Mouse (Mus musculus) neural tube, embryonic 15.5 days (tissue): ENCODE data around the gene Map4k2. TPM values are rescaled to one million over a fixed set of nuclear protein-coding genes. Genes with fewer than 3 reads are reported as not detected.

Source experiments
- ATAC-seq: fragments of 200-750 bp; cut with Nextera tagmentation; 2 replicates; pipeline ENCODE4 v1.8.0; 2017; ENCODE audit warnings: mild to moderate bottlenecking, moderate TSS enrichment, moderate library complexity; ENCODE audit not compliant: low FRiP score
- H3K27ac ChIP-seq: fragments of 300-500 bp; sonication (generic); replicated peaks from 2 replicates; pipeline ENCODE4 v1.5.1; 2015; ENCODE audit warnings: mild to moderate bottlenecking, inconsistent platforms
- H3K27me3 ChIP-seq: fragments of 300-500 bp; sonication (generic); replicated peaks from 2 replicates; pipeline ENCODE4 v1.6.1; 2015; ENCODE audit warnings: inconsistent platforms
- H3K36me3 ChIP-seq: fragments of 300-500 bp; sonication (generic); 2 replicates; pipeline ENCODE4 v1.6.1; 2015; ENCODE audit warnings: inconsistent platforms
- H3K4me1 ChIP-seq: fragments of 300-500 bp; sonication (generic); 2 replicates; pipeline ENCODE4 v1.6.1; 2015; ENCODE audit warnings: inconsistent platforms
- H3K4me2 ChIP-seq: fragments of 300-500 bp; sonication (generic); 2 replicates; pipeline ENCODE4 v1.6.1; 2015; ENCODE audit warnings: inconsistent platforms, mild to moderate bottlenecking, moderate library complexity
- H3K4me3 ChIP-seq: fragments of 300-500 bp; sonication (generic); replicated peaks from 2 replicates; pipeline ENCODE4 v1.5.1; 2015; ENCODE audit warnings: mild to moderate bottlenecking, inconsistent platforms
- H3K9ac ChIP-seq: fragments of 300-500 bp; sonication (generic); replicated peaks from 2 replicates; pipeline ENCODE4 v1.6.1; 2015; ENCODE audit warnings: mild to moderate bottlenecking, inconsistent platforms
- H3K9me3 ChIP-seq: fragments of 300-500 bp; sonication (generic); replicated peaks from 2 replicates; pipeline ENCODE4 v1.6.1; 2016; ENCODE audit warnings: inconsistent platforms
- WGBS: fragments of 180-500 bp; shearing (Covaris S2); methylation state at CpG from one replicate; pipeline ENCODE4 v1.1.7; 2015; ENCODE audit warnings: mixed read lengths; 5-methylcytosine and 5-hydroxymethylcytosine counted together
- microRNA-seq: library from miRNA; unstranded; fragments of <30 nt; microRNA quantifications from one replicate; pipeline ENCODE4, GENCODE M21; 2017
- polyA plus RNA-seq: library from polyadenylated mRNA; unstranded; fragments of >200 nt; fragmentation: Nextera tagmentation; extraction: Ambion mirVana; gene quantifications from 2 replicates; pipeline ENCODE4 v1.2.1, GENCODE M21; 2015

Map4k2 gene
- polyA plus RNA-seq, 1 experiment from 2014 or later: 21.9 TPM

- peaks cover 44% of the 10 kb centered on the region for H3K4me1 ChIP-seq
- H3K27me3 ChIP-seq: peaks cover 16% of the 10 kb centered on the region; the same call in 1 of the 2 replicates
- H3K4me3 ChIP-seq: peak overlapping the region; percentile 63
- no peaks in the 10 kb centered on the region for H3K36me3 ChIP-seq
- peak overlapping the region; percentile 66 for H3K9ac ChIP-seq
- H3K9me3 ChIP-seq: no peaks in the 10 kb centered on the region
- WGBS: 1% methylated on average over 39 of the region's 39 CpGs
- H3K27ac ChIP-seq: peak overlapping the region; percentile 84
- H3K4me2 ChIP-seq: peak overlapping the region; percentile 98
- ATAC-seq: peak; percentile 74
Measured at GRCm38 (mm10) chr19:6398447-6399284, 57.7 kb downstream of the Map4k2 start.

DNA sequence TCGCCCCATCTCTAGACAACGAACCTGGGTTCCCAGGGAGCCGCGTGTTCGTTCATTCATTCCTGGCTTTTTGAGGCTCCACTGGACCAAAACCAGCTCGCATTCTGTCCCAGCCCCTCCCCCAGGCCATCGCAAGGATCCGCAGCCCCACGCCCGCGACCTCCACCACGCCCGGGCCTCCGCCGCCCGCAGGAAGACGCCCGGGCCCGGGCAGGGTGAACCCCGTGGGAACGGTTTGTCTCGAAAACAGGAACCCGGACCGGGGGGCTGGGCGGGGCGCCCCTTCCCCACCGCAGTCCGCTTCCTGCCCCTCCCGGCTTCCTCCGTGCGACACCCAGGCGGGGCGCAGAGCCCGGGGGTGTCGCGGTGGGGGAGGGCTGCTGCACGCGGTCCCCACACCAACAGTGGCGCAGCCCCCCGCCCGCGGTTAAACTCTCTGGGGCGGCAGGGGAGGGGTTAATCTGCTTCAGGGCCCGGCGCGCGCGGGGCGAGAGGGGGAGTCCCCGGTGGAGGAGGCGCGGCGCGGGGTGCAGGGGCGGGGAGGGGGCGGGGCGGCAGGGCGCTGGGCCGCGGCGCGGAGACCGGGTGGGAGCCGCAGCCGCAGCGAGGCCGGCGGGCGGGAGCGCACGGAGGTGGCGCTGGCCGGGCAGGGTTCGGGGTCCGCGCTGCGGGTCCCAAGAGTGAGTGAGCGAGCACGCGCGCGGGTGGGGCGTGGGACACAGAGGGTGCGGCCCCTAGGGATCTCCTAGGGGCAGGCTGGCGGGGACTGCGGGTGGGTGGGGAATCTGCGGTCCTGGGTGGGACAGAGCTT lies 58.6 kb downstream of the Map4k2 start, which contains the start of gene Rasgrp2:
TSS of gene Rasgrp2 (plus strand) at position 56 of the 811 bp plus-strand sequence.
- Histone ChIP-seq H3K4me3 (peak within 1 kb of the TSS; percentile 63), H3K9me3 (no peaks in the 10 kb centered on the region), H3K4me1 (peaks cover 44% of the 10 kb centered on the region), H3K9ac (peak within 1 kb of the TSS; percentile 66), H3K36me3 (peaks cover under 1% of the 10 kb centered on the region; the same call in 1 of the 2 replicates), H3K27me3 (peaks cover 19% of the 10 kb centered on the region; the same call in 1 of the 2 replicates), H3K4me2 (peak within 1 kb of the TSS; percentile 98), H3K27ac (peak within 1 kb of the TSS; percentile 84)
- under 1% methylated on average over 62 of the region's 87 CpGs for WGBS
- ATAC-seq: peak; percentile 48

DNA sequence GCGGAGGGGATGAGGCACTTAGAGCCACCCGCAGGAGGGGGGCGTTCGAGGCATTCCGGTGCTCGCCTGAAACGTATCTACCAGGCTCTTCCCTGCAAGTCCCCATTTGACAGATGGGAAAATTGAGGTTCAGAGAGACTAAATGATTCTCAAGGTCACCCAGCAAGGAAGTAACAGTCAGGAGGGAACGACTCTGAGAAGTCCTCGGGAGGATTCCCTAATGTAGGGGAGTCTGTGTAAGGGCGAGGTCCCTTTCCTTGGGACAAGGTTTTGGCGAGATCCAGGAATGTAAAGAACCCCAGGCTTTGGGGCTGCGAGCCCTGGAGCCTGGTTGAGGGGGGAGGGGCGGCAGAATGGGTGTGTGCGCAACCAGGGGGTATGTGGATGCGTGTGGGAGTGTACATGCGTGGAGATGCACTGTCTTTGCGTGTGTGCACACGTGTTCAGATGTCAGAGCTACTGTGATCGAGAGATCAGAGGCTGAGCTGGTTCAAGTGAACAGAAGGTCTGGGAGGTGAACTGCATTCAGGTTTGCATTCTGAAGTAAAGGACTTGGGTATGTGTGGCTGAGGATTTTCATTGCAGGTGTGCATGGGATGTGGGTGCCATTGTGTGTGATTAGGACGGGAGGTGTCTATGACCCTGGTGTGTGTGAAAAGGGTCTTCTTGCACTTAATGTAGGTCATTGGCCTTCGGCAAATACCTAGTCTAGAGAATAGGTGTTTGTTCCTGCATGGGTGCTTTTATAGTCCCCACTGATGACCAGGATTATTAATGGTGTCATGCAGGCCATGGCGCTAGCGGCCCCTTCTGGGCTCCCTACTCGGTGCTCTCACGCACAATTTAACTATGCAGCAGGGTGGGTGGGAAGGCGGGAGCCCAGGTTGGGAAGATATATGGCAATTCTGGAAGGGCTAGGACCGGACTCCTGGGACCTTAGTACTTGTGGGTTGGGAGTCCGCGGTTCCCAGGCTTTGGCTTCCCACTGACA lies 59.5 kb downstream of the Map4k2 start:
- Histone ChIP-seq H3K4me3 (peak overlapping the region; percentile 63), H3K27ac (peak overlapping the region; percentile 84), H3K9me3 (no peaks in the 10 kb centered on the region), H3K4me1 (peaks cover 44% of the 10 kb centered on the region), H3K4me2 (peak overlapping the region; percentile 98), H3K36me3 (peaks cover 6% of the 10 kb centered on the region; the same call in 1 of the 2 replicates), H3K27me3 (peaks cover 19% of the 10 kb centered on the region; the same call in 1 of the 2 replicates), H3K9ac (peak overlapping the region; percentile 66)
- WGBS: 1% methylated on average over 29 of the region's 29 CpGs
- peak; percentile 25 for ATAC-seq

DNA sequence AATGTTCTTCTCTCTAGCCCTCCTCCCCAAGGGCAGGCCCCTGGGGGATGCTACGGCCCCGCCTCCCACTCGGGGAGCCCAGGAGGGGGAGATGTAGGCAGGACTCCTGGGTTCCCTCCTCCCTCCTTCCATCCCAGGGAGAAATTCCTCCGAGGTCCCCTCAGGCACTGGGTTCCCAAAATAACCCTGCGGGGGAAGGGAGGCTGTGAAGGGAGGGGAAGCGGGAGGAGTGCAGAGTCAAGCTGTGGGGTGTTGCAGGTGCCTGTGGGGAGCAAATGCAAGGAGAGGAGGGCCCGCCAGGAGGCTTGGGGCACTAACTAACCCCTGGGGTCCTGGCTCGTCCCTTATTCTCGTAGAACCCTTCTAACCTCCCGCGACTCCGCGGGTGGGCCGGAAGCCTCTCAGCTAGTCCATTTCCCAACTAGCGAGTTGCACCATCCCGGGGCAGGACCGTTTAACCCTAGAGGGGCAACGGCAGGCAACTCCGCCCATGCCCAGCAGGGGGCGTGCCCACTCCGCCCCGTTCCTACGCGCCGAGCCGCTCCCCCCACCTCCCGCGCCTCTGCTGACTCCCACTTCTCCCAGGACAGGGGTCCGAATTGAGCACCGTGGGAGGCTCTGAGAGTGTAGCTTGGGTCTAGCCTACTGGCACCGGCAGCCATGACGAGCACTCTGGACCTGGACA lies 60.3 kb downstream of the Map4k2 start:
- WGBS: 1% methylated on average over 32 of the region's 32 CpGs
- H3K4me1 ChIP-seq: peaks cover 44% of the 10 kb centered on the region
- no peaks in the 10 kb centered on the region for H3K9me3 ChIP-seq
- peaks cover 6% of the 10 kb centered on the region; the same call in 1 of the 2 replicates for H3K36me3 ChIP-seq
- H3K27me3 ChIP-seq: peaks cover 19% of the 10 kb centered on the region; the same call in 1 of the 2 replicates
- peak overlapping the region; percentile 63 for H3K4me3 ChIP-seq
- H3K9ac ChIP-seq: peak overlapping the region; percentile 42
- H3K27ac ChIP-seq: no peak overlapping the region
- H3K4me2 ChIP-seq: peak overlapping the region; percentile 98
- no peak for ATAC-seq

DNA sequence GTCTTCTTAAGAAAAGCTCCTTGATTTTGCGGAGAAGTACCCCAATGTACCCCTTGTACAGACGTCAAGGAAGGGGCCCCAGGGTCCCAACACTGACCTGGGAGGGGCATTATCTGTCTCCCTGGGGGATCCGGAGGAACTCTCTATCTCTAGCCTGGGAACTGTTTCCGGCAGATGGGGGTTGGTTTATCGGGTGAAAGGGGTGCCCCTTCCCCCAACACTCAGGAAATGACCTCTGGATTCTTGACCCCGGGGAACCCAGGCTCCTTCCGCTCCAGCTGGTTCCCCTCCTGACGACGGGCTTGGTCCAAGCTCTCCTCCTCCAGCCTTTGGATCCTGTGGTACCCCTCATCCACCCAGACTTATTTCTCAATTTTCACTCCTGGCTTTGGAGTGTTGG lies 61.0 kb downstream of the Map4k2 start:
- ATAC-seq: no peak
- H3K9me3 ChIP-seq: no peaks in the 10 kb centered on the region
- peak overlapping the region; percentile 98 for H3K4me2 ChIP-seq
- peaks cover 19% of the 10 kb centered on the region; the same call in 1 of the 2 replicates for H3K27me3 ChIP-seq
- H3K4me1 ChIP-seq: peaks cover 44% of the 10 kb centered on the region
- WGBS: 12% methylated on average over 9 of the region's 9 CpGs
- H3K27ac ChIP-seq: no peak overlapping the region
- H3K36me3 ChIP-seq: peaks cover 6% of the 10 kb centered on the region; the same call in 1 of the 2 replicates
- H3K9ac ChIP-seq: peak overlapping the region; percentile 42; the same call in 1 of the 2 replicates
- H3K4me3 ChIP-seq: peak overlapping the region; percentile 63

DNA sequence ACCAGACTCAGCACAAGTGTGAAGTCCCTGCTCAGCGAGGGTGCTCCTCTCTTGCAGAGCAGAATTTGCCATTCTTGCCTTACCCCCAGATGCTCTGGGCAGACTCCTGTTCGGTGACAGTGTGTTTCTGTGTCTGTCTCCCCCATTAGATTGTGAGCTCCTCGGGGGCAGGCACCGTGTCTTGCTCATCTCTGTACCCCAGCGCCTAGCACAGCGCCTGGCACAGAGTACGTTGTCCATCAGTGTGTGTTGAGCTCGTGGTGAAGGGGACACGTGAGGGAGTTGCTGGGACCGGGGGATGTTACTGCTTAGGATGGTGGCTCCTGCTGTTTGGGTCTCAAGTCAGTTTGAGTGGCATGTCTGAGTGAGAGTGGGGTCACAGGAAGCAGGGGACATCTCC lies 62.9 kb downstream of the Map4k2 start:
- H3K27ac ChIP-seq: no peak overlapping the region

More for the DNA sequence above, 62.9 kb downstream of the Map4k2 start:
- H3K27me3 ChIP-seq: peaks cover 19% of the 10 kb centered on the region; the same call in 1 of the 2 replicates
- H3K9ac ChIP-seq: no peak overlapping the region
- 89% methylated on average over 10 of the region's 10 CpGs for WGBS
- peaks cover 35% of the 10 kb centered on the region for H3K4me1 ChIP-seq
- peaks cover 6% of the 10 kb centered on the region; the same call in 1 of the 2 replicates for H3K36me3 ChIP-seq
- no peak overlapping the region for H3K4me3 ChIP-seq
- ATAC-seq: no peak
- no peak overlapping the region for H3K4me2 ChIP-seq
- H3K9me3 ChIP-seq: no peaks in the 10 kb centered on the region

Small RNAs within 50 kb of the gene (microRNA-seq; reads per million reads assigned to microRNA genes)
- 1.2 reads per million for gene Mir6989

Other genes with a start within 250 kb of the Map4k2 start
- gene AC131692.1, start 246.7 kb upstream of the Map4k2 start, polyA plus RNA-seq: not detected in 2 replicates
- 0.42 and 4.1 TPM in 2 replicates for gene Naaladl1, start 235.4 kb upstream of the Map4k2 start, polyA plus RNA-seq
- 52.7 and 53.4 TPM in 2 replicates for gene Sac3d1, start 222.5 kb upstream of the Map4k2 start, polyA plus RNA-seq
- 59.6 and 62.2 TPM in 2 replicates for gene Snx15, start 212.8 kb upstream of the Map4k2 start, polyA plus RNA-seq
- 0.42 TPM in 1 of 2 replicates, not detected in the other for gene Batf2, start 200.2 kb upstream of the Map4k2 start, polyA plus RNA-seq
- 139 and 157 TPM in 2 replicates for gene Arl2, start 199.6 kb upstream of the Map4k2 start, polyA plus RNA-seq
- not detected in 2 replicates for gene Majin, start 156.7 kb upstream of the Map4k2 start, polyA plus RNA-seq
- gene Gpha2, start 114.8 kb upstream of the Map4k2 start, polyA plus RNA-seq: 0.75 TPM in 1 of 2 replicates, not detected in the other
- 127 and 156 TPM in 2 replicates for gene Ppp2r5b, start 105.3 kb upstream of the Map4k2 start, polyA plus RNA-seq
- 12.5 and 12.9 TPM in 2 replicates for gene Atg2a, start 99.5 kb upstream of the Map4k2 start, polyA plus RNA-seq
- gene Ehd1, start 64.4 kb upstream of the Map4k2 start, polyA plus RNA-seq: 80.6 and 87.7 TPM in 2 replicates
- gene Cdc42bpg, start 34.7 kb upstream of the Map4k2 start, polyA plus RNA-seq: 0.33 and 0.36 TPM in 2 replicates
- gene Men1, start 6.2 kb upstream of the Map4k2 start, polyA plus RNA-seq: 71.4 and 71.6 TPM in 2 replicates
- gene Sf1, start 22.6 kb downstream of the Map4k2 start, polyA plus RNA-seq: 88.7 and 104 TPM in 2 replicates
- 7.5 and 12.0 TPM in 2 replicates for gene Pygm, start 43.3 kb downstream of the Map4k2 start, polyA plus RNA-seq
- gene Rasgrp2, start 58.2 kb downstream of the Map4k2 start, polyA plus RNA-seq: 197 and 217 TPM in 2 replicates
- gene Nrxn2, start 77.6 kb downstream of the Map4k2 start, polyA plus RNA-seq: 31.3 and 45.7 TPM in 2 replicates
- 0.14 TPM in 1 of 2 replicates, not detected in the other for gene Slc22a12, start 201.9 kb downstream of the Map4k2 start, polyA plus RNA-seq